Mouse (Mus musculus): Measurements from ENCODE around the gene Eipr1. TPM values are rescaled to one million over a fixed set of nuclear protein-coding genes. Genes with fewer than 3 reads are reported as not detected.

Eipr1 gene
- total and polyA plus RNA-seq, 2 experiments from 2014 or later = 60.8 to 66.6 TPM

GRCm38 (mm10) chr12:28848726-28849612, 97.4 kb downstream of the Eipr1 start:
- no peak for ATAC-seq
- Histone ChIP-seq H3K4me3 (ENCODE audit: low read depth, low read length) (no peak overlapping the region), H3K4me2 (ENCODE audit: low read depth) (no peak overlapping the region), H3K27me3 (ENCODE audit: insufficient read depth, low read length) (no peaks in the 10 kb centered on the region), H3K27ac (ENCODE audit: low read depth, low read length) (peak overlapping the region; percentile 31), H3K9ac (no peak overlapping the region), H3K4me1 (ENCODE audit: insufficient read depth) (no peaks in the 10 kb centered on the region), H3K36me3 (ENCODE audit: insufficient read depth) (no peaks in the 10 kb centered on the region), H3K9me3 (ENCODE audit: low read length) (no peaks in the 10 kb centered on the region)
- TF ChIP-seq CTCF (IDR thresholded peaks at IDR 0.05; ENCODE audit: low read depth) = no peak
- 66% methylated on average over 18 of the region's 18 CpGs for WGBS
- no peak for DNase-seq

- H3K9me3 ChIP-seq (ENCODE audit: low read length) = no peaks in the 10 kb centered on the region
- H3K4me2 ChIP-seq (ENCODE audit: low read depth) = no peak overlapping the region
- DNase-seq (peak; percentile 87), ATAC-seq (peak; percentile 88)
- TF ChIP-seq CTCF (IDR thresholded peaks at IDR 0.05; ENCODE audit: low read depth) = no peak
- WGBS = 32% methylated on average over 11 of the region's 11 CpGs
- no peak overlapping the region for H3K4me3 ChIP-seq (ENCODE audit: low read depth, low read length)
- H3K9ac ChIP-seq = peak overlapping the region; percentile 18; the same call in 1 of the 2 replicates
- H3K27me3 ChIP-seq (ENCODE audit: insufficient read depth, low read length) = no peaks in the 10 kb centered on the region
- H3K36me3 ChIP-seq (ENCODE audit: insufficient read depth) = no peaks in the 10 kb centered on the region
- H3K27ac ChIP-seq (ENCODE audit: low read depth, low read length) = peak overlapping the region; percentile 93
- H3K4me1 ChIP-seq (ENCODE audit: insufficient read depth) = peaks cover 23% of the 10 kb centered on the region
Measured at GRCm38 (mm10) chr12:28859495-28860263, 108.1 kb downstream of the Eipr1 start.

GRCm38 (mm10) chr12:28860264-28860560, 108.6 kb downstream of the Eipr1 start:
- H3K4me1 ChIP-seq (ENCODE audit: insufficient read depth) = peaks cover 23% of the 10 kb centered on the region
- no peak for TF ChIP-seq CTCF (IDR thresholded peaks at IDR 0.05; ENCODE audit: low read depth)
- H3K9ac ChIP-seq = 0 out of 2 replicates have a peak overlapping the region, but pooled peaks have one; percentile 18

GRCm38 (mm10) chr12:28863260-28863659, 111.7 kb downstream of the Eipr1 start:
- H3K9me3 ChIP-seq (ENCODE audit: low read length) = no peaks in the 10 kb centered on the region
- no peak for TF ChIP-seq CTCF (IDR thresholded peaks at IDR 0.05; ENCODE audit: low read depth)
- H3K4me3 ChIP-seq (ENCODE audit: low read depth, low read length) = no peak overlapping the region
- peaks cover 10% of the 10 kb centered on the region for H3K36me3 ChIP-seq (ENCODE audit: insufficient read depth)
- ATAC-seq (peak; percentile 47), DNase-seq (peak; percentile 76)
- H3K9ac ChIP-seq = no peak overlapping the region
- no peaks in the 10 kb centered on the region for H3K27me3 ChIP-seq (ENCODE audit: insufficient read depth, low read length)
- peaks cover 23% of the 10 kb centered on the region for H3K4me1 ChIP-seq (ENCODE audit: insufficient read depth)
- peak overlapping the region; percentile 79 for H3K27ac ChIP-seq (ENCODE audit: low read depth, low read length)
- no peak overlapping the region for H3K4me2 ChIP-seq (ENCODE audit: low read depth)
- WGBS = 27% methylated on average over 12 of the region's 12 CpGs

More at GRCm38 (mm10) chr12:28860264-28860560, 108.6 kb downstream of the Eipr1 start:
- H3K4me2 ChIP-seq (ENCODE audit: low read depth) = no peak overlapping the region
- 10% methylated on average over 5 of the region's 5 CpGs for WGBS
- no peak overlapping the region for H3K4me3 ChIP-seq (ENCODE audit: low read depth, low read length)
- H3K27ac ChIP-seq (ENCODE audit: low read depth, low read length) = peak overlapping the region; percentile 93
- ATAC-seq (peak; percentile 36), DNase-seq (no peak)
- no peaks in the 10 kb centered on the region for H3K9me3 ChIP-seq (ENCODE audit: low read length)
- no peaks in the 10 kb centered on the region for H3K36me3 ChIP-seq (ENCODE audit: insufficient read depth)
- H3K27me3 ChIP-seq (ENCODE audit: insufficient read depth, low read length) = no peaks in the 10 kb centered on the region

GRCm38 (mm10) chr12:28866121-28866520, 114.5 kb downstream of the Eipr1 start:
- Histone ChIP-seq H3K4me1 (ENCODE audit: insufficient read depth) (peaks cover 6% of the 10 kb centered on the region; the same call in 1 of the 2 replicates), H3K9ac (0 out of 2 replicates have a peak overlapping the region, but pooled peaks have one; percentile 1), H3K9me3 (ENCODE audit: low read length) (no peaks in the 10 kb centered on the region), H3K4me3 (ENCODE audit: low read depth, low read length) (no peak overlapping the region), H3K4me2 (ENCODE audit: low read depth) (no peak overlapping the region), H3K27ac (ENCODE audit: low read depth, low read length) (no peak overlapping the region), H3K27me3 (ENCODE audit: insufficient read depth, low read length) (no peaks in the 10 kb centered on the region), H3K36me3 (ENCODE audit: insufficient read depth) (peaks cover 16% of the 10 kb centered on the region)
- no peak for DNase-seq
- TF ChIP-seq CTCF (IDR thresholded peaks at IDR 0.05; ENCODE audit: low read depth) = no peak
- no peak for ATAC-seq
- 50% methylated on average over 1 of the region's 1 CpGs for WGBS

GRCm38 (mm10) chr12:28868794-28869193, 117.2 kb downstream of the Eipr1 start:
- 77% methylated on average over 4 of the region's 4 CpGs for WGBS
- Histone ChIP-seq H3K36me3 (ENCODE audit: insufficient read depth) (peaks cover 16% of the 10 kb centered on the region), H3K9ac (no peak overlapping the region), H3K9me3 (ENCODE audit: low read length) (no peaks in the 10 kb centered on the region), H3K4me3 (ENCODE audit: low read depth, low read length) (no peak overlapping the region), H3K27me3 (ENCODE audit: insufficient read depth, low read length) (no peaks in the 10 kb centered on the region), H3K27ac (ENCODE audit: low read depth, low read length) (0 out of 2 replicates have a peak overlapping the region, but pooled peaks have one; percentile 23), H3K4me2 (ENCODE audit: low read depth) (no peak overlapping the region), H3K4me1 (ENCODE audit: insufficient read depth) (no peaks in the 10 kb centered on the region)
- DNase-seq (no peak), ATAC-seq (peak; percentile 58)
- peak; percentile 35; the same call in 1 of the 2 replicates for TF ChIP-seq CTCF (IDR thresholded peaks at IDR 0.05; ENCODE audit: low read depth)
